Mouse (Mus musculus) ES-E14 (cell line): ENCODE results near the gene Fads1.

ENCODE experiments used
- CHD2 ChIP-seq: IDR thresholded peaks from 2 replicates; pipeline ENCODE4 v1.6.1; 2014; ENCODE audit warnings: mild to moderate bottlenecking, low read depth, low read length, inconsistent platforms
- HCFC1 ChIP-seq: IDR thresholded peaks from 2 replicates; pipeline ENCODE4 v1.6.1; 2012; ENCODE audit warnings: low read length, inconsistent platforms, borderline replicate concordance; ENCODE audit not compliant: insufficient read depth
- MAFK ChIP-seq: IDR thresholded peaks from 2 replicates; pipeline ENCODE4 v1.6.1; 2014; ENCODE audit warnings: mild to moderate bottlenecking, low read depth, low read length, inconsistent platforms; ENCODE audit not compliant: insufficient read depth
- ZC3H11A ChIP-seq: IDR thresholded peaks from 2 replicates; pipeline ENCODE4 v1.6.1; 2012; ENCODE audit warnings: low read depth, mild to moderate bottlenecking, inconsistent platforms, low read length, borderline replicate concordance

GRCm38 (mm10) chr19:10174956-10175355, 7.7 kb upstream of the Fads1 start:
- no peak for TF ChIP-seq HCFC1
- TF ChIP-seq MAFK, result no peak
- no peak for TF ChIP-seq CHD2
- no peak for TF ChIP-seq ZC3H11A
